Mouse (Mus musculus): Measurements from ENCODE around the gene Hpse. TPM values are rescaled to one million over a fixed set of nuclear protein-coding genes. Genes with fewer than 3 reads are reported as not detected.

Gene Hpse
- total and polyA plus RNA-seq, 2 experiments from 2014 or later, result 0.38 to 0.73 TPM

DNA sequence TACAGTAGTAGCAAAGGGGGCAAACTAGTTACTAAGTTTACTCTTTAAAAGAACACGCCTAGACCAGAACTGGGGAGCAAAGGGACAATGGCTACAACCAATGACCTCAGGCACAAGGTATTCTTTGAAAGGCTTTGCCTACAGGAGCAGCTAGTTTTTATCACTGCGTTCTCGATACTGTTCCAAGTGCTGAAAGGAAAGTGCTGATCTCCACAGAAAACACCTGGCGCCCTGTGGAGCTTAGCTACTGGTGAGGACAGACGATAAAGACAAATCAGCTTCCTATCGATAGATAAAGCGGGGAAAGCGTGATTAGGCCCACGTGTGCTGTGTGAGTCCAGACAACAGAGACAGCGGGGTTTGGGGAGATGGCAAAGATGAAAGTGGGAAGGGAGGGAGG is 71.5 kb downstream of the Hpse start:
- H3K4me1 ChIP-seq (ENCODE audit: control insufficient read depth, insufficient read depth), result peaks cover 18% of the 10 kb centered on the region
- ATAC-seq (ENCODE audit: insufficient read depth, low read depth) (no peak), DNase-seq (ENCODE audit: low spot score) (no peak)
- no peaks in the 10 kb centered on the region for H3K36me3 ChIP-seq (replicated peaks; ENCODE audit: control insufficient read depth, insufficient read depth, low read length)
- no peak overlapping the region for H3K4me3 ChIP-seq (ENCODE audit: low read depth, low read length)
- H3K27ac ChIP-seq (ENCODE audit: low read depth), result no peak overlapping the region
- no peak overlapping the region for H3K9ac ChIP-seq (replicated peaks; ENCODE audit: low read depth, low read length)
- 12% methylated on average over 10 of the region's 10 CpGs for WGBS
- no peaks in the 10 kb centered on the region for H3K9me3 ChIP-seq (replicated peaks; ENCODE audit: control insufficient read depth, low read length)
- no peak for TF ChIP-seq EP300 (IDR thresholded peaks at IDR 0.05; ENCODE audit: low read depth)
- TF ChIP-seq CTCF (IDR thresholded peaks at IDR 0.05; ENCODE audit: low read depth), result no peak
- no peaks in the 10 kb centered on the region for H3K27me3 ChIP-seq (ENCODE audit: control insufficient read depth, insufficient read depth, low read length)
- peak overlapping the region; percentile 19 for H3K4me2 ChIP-seq (ENCODE audit: low read depth, low read length)

DNA sequence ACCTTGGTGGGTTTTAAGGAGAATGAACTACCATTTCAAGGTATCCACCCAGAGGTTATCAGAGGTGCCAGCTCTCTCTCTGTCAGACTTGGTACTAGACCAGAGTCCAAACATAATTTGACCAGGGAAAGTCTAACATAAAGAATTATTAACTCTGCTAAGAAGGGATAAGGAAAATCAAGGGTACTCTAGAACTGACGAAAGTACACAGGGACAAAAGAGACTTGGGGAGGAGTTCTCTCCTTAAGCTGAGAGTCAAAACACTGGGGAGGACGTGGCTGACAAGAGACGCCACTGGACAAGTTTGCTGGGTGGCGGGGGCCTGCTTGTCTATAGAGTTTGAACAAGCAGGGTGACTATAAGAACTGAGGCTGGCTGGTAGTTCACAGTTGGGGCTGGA is 73.0 kb downstream of the Hpse start:
- Histone ChIP-seq H3K9me3 (replicated peaks; ENCODE audit: control insufficient read depth, low read length) (no peaks in the 10 kb centered on the region), H3K27ac (ENCODE audit: low read depth) (no peak overlapping the region), H3K4me1 (ENCODE audit: control insufficient read depth, insufficient read depth) (peaks cover 19% of the 10 kb centered on the region), H3K9ac (replicated peaks; ENCODE audit: low read depth, low read length) (no peak overlapping the region), H3K27me3 (ENCODE audit: control insufficient read depth, insufficient read depth, low read length) (no peaks in the 10 kb centered on the region), H3K36me3 (replicated peaks; ENCODE audit: control insufficient read depth, insufficient read depth, low read length) (no peaks in the 10 kb centered on the region), H3K4me2 (ENCODE audit: low read depth, low read length) (no peak overlapping the region), H3K4me3 (ENCODE audit: low read depth, low read length) (no peak overlapping the region)
- TF ChIP-seq CTCF (IDR thresholded peaks at IDR 0.05; ENCODE audit: low read depth), result no peak
- TF ChIP-seq EP300 (IDR thresholded peaks at IDR 0.05; ENCODE audit: low read depth), result no peak
- DNase-seq (ENCODE audit: low spot score), result no peak
- no peak for ATAC-seq (ENCODE audit: insufficient read depth, low read depth)
- WGBS, result 83% methylated on average over 4 of the region's 4 CpGs

DNA sequence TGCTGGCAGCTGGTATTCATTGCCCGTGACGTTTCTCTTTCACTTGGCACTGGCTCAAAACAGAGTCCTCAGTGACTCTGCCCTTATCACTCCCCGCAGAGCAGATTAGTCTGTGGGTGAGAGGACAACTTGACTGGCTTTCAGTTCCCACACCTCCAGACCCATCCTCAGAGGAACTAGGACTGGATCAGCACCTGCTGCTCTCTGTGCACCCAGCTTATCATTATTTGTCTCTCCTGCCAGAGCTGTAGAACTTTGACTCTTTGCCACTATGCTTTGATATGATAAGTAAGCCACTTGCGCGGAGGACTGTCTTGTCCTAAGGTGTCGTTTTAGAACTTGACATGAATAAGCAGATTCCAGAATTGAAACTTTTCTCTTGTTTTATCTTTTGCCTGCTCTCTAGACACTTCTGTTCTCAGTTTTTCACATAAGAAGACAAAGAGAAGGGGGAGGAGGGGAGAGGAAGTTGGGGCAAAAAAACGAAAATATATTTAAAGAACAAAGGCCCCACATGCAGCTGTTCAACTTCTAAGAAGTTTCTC is 75.5 kb downstream of the Hpse start:
- Histone ChIP-seq H3K9ac (replicated peaks; ENCODE audit: low read depth, low read length) (no peak overlapping the region), H3K36me3 (replicated peaks; ENCODE audit: control insufficient read depth, insufficient read depth, low read length) (no peaks in the 10 kb centered on the region), H3K9me3 (replicated peaks; ENCODE audit: control insufficient read depth, low read length) (no peaks in the 10 kb centered on the region), H3K4me1 (ENCODE audit: control insufficient read depth, insufficient read depth) (peaks cover 19% of the 10 kb centered on the region), H3K27me3 (ENCODE audit: control insufficient read depth, insufficient read depth, low read length) (no peaks in the 10 kb centered on the region), H3K27ac (ENCODE audit: low read depth) (peak overlapping the region; percentile 17; the same call in 1 of the 2 replicates), H3K4me2 (ENCODE audit: low read depth, low read length) (peak overlapping the region; percentile 43; the same call in 1 of the 2 replicates), H3K4me3 (ENCODE audit: low read depth, low read length) (no peak overlapping the region)
- TF ChIP-seq EP300 (IDR thresholded peaks at IDR 0.05; ENCODE audit: low read depth), result no peak
- 13% methylated on average over 7 of the region's 7 CpGs for WGBS
- DNase-seq (ENCODE audit: low spot score) (no peak), ATAC-seq (ENCODE audit: insufficient read depth, low read depth) (peak; percentile 72)

DNA sequence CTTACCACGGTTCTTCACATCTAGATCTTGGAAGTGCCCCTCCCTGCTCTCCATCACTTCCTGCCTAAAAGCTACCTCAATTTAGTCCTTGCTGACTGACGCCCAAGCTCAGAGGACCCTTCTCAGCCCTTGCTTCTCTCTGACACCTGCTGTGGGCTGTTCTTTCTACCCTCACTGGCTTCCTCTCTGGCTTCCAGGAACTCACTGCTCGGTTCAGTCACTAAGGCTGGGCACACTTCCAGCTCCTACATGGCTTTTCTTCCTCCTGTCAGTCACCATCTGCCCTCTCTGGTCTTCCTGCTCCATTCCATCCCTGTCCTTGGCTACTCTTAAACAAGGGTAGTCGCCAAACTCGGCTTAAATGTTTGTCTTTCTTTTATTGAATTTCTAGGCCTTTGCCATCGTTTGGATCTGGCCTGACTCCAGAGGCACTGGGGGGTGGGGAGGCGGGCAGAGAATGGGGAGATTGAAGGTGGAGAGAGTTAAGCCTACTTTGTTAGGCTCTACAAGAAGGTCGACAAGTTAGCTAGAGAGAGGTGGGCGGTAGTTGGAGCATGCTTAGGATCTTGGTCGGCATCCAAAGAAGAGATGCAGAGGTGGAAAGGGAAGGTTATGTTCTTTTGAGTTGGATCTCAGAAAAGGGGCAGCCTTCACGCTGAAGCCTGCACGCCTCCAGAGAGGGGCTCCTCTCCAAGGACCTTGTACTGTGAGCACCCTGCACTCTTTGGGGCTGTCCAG is 76.1 kb downstream of the Hpse start:
- peaks cover 17% of the 10 kb centered on the region for H3K4me1 ChIP-seq (ENCODE audit: control insufficient read depth, insufficient read depth)
- peak; percentile 33 for DNase-seq (ENCODE audit: low spot score)
- peak overlapping the region; percentile 43; the same call in 1 of the 2 replicates for H3K4me2 ChIP-seq (ENCODE audit: low read depth, low read length)
- H3K9me3 ChIP-seq (replicated peaks; ENCODE audit: control insufficient read depth, low read length), result no peaks in the 10 kb centered on the region
- H3K27ac ChIP-seq (ENCODE audit: low read depth), result peak overlapping the region; percentile 17; the same call in 1 of the 2 replicates
- H3K9ac ChIP-seq (replicated peaks; ENCODE audit: low read depth, low read length), result no peak overlapping the region
- TF ChIP-seq EP300 (IDR thresholded peaks at IDR 0.05; ENCODE audit: low read depth), result no peak
- no peaks in the 10 kb centered on the region for H3K36me3 ChIP-seq (replicated peaks; ENCODE audit: control insufficient read depth, insufficient read depth, low read length)
- WGBS, result 35% methylated on average over 12 of the region's 12 CpGs
- no peak overlapping the region for H3K4me3 ChIP-seq (ENCODE audit: low read depth, low read length)
- H3K27me3 ChIP-seq (ENCODE audit: control insufficient read depth, insufficient read depth, low read length), result no peaks in the 10 kb centered on the region
- peak; percentile 21; the same call in 1 of the 2 replicates for ATAC-seq (ENCODE audit: insufficient read depth, low read depth)

DNA sequence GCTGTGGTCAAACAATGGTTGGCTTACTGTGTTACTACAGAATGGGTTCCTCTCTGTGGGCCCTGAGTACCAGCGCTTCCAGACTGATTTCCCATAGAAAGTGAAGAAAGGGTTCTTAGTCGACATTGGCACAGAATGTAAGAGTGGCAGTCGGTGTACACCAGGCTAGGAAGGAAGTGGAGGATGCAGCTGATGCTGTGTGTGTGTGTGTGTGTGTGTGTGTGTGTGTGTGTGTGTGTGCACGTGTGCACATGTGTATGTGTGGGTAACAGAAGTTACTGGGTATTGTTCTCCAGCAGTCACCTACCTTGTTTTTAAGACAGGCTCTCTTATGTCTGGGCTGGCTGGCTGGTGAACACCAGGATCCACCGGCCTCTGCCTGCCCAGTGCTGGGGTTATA is 77.2 kb downstream of the Hpse start:
- Histone ChIP-seq H3K4me1 (ENCODE audit: control insufficient read depth, insufficient read depth) (peaks cover 12% of the 10 kb centered on the region), H3K4me3 (ENCODE audit: low read depth, low read length) (no peak overlapping the region), H3K27me3 (ENCODE audit: control insufficient read depth, insufficient read depth, low read length) (no peaks in the 10 kb centered on the region), H3K9me3 (replicated peaks; ENCODE audit: control insufficient read depth, low read length) (no peaks in the 10 kb centered on the region), H3K27ac (ENCODE audit: low read depth) (no peak overlapping the region), H3K36me3 (replicated peaks; ENCODE audit: control insufficient read depth, insufficient read depth, low read length) (no peaks in the 10 kb centered on the region), H3K9ac (replicated peaks; ENCODE audit: low read depth, low read length) (no peak overlapping the region), H3K4me2 (ENCODE audit: low read depth, low read length) (no peak overlapping the region)
- no peak for ATAC-seq (ENCODE audit: insufficient read depth, low read depth)
- no peak for DNase-seq (ENCODE audit: low spot score)
- TF ChIP-seq CTCF (IDR thresholded peaks at IDR 0.05; ENCODE audit: low read depth), result no peak
- TF ChIP-seq EP300 (IDR thresholded peaks at IDR 0.05; ENCODE audit: low read depth), result no peak
- 87% methylated on average over 5 of the region's 5 CpGs for WGBS
